Mouse (Mus musculus): Measurements from ENCODE around the gene Tspyl4.

- no peak for TF ChIP-seq POLR2A (IDR thresholded peaks at IDR 0.05; ENCODE audit: borderline replicate concordance, low read depth, low read length)
- no peak for TF ChIP-seq CTCF (IDR thresholded peaks at IDR 0.05; ENCODE audit: low read depth, low read length)
These were observed at the start of gene Tspyl4 for GRCm38 (mm10) chr10:34297299-34297979.
